Mouse (Mus musculus): ENCODE results near the gene Il1rn. TPM values are rescaled to one million over a fixed set of nuclear protein-coding genes. Genes with fewer than 3 reads are reported as not detected.
A peak's percentile ranks its signal among the peaks of the same experiment; 100 is the strongest.

Il1rn gene
- total RNA-seq (2021) = not detected
- long read RNA-seq, experiment 1 = 0 reads
- long read RNA-seq, experiment 2 = 0 reads

DNA sequence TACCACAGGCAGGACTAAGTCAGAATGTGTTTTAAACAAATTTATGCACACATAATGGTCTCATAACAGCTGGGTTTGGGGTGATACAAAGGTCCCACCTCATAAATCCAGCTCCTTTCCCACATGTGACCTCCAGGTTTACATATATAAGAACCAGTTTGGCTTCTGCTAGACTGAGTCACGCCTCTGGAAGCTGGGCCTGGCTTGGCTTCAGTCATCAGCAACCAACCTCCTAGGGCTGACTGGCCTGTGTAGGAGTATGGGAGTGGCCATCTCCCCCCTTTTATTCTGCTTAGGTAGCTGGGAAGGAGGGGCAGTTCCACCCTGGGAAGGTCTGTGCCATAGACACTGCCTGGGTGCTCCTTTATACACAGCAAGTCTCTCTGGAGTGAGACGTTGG lies at the start of gene Il1rn:
Gene Il1rn (plus strand): TSS at position 309 of the 400 bp plus-strand sequence.
- DNase-seq (ENCODE audit: low spot score in 2 of 2) = no peak

DNA sequence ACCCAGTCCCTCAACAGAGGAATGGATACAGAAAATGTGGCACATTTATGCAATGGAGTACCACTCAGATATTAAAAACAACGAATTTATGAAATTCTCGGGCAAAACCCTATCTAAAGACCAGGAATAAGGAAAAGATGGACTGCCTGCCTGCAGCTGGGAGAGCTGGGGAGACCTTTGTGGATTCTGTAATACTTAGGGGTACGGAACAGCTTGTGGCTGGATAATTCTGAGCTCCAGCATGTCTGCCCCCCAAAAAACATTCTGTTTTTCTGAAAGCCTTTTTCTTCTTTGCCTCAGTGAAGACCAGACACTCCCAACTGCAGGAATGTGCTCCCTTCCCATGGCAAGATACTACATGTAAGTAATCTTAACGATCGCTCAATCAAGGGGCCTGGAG lies 45.8 kb upstream of the Il1rn start, which contains the start of gene Il1f10:
Gene Il1f10 (plus strand): TSS at position 301 of the 400 bp plus-strand sequence.
- no peak for DNase-seq (ENCODE audit: low spot score in 2 of 2)

DNA sequence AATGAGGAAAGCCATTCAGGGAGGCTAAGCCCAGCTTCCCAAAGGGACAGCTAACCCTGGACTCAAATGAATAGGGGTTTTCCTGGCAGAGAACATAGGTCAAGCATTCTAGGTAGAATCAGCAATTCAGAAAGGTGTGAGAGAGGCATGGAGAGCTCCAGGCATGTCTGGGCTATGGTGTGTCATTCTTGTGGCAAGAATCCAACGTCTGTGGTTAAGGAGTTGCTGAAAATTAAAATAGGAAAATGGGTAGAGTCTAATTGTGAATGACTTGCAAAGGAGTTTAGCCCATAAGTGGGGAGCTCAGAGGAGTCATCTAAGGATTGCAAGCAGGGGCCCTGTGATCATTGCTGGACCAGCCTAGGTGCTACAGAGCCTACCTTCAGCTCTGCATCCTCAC lies 42.0 kb upstream of the Il1rn start:
- no peak for DNase-seq (ENCODE audit: low spot score in 2 of 2)

DNA sequence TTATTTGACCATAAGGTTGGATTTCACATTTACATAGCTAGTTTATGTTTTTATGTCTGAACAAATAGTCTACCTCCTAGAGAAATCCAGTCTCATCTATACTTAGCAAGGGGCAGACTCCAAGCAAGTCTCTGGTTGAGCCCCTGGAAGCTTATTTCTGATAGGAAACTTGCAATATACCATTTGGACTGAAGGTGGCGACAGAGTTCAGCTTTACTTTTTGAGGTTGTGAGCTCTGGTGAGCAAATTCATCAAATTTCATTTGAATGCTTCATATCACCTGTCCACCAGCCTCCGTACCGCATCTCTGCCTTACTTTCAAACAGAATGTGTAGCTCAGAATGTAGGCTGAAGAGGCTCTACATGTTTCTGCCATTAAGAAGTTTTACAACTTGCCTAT lies 39.8 kb upstream of the Il1rn start:
- DNase-seq (ENCODE audit: low spot score in 2 of 2) = peak; percentile 13 to 60

DNA sequence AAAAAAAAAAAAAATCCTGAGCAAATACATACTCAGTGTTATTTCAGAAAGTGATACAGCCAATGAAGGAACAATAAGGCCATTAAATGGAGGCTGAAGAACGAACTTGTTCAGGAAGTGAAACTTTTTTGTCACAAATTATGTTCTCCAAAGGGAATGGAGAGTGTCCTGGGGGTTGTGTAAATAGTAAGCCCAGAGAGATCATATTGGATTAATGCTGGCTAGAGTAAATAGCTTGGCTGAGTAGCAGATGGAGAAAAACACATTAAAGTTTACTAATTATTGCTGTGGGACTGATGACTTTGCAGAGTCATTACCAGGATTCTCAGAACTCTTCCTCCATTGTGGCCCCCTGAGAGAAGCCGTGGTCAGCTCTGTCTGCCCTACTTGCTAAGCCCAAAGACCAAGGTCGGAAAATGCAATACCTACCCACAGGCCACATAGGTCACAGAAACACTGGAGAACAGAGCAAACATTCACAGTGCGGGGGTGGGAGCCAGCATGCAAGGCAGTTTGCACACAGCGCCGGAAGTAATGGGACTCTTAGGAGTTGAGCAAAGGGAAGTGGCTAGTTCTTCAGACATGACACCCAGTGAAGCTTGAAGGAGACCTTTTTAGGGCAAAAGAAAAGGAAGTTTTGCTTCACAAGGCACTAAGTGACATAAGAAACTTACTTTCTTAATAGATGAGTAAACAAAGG lies 25.2 kb upstream of the Il1rn start:
- no peak for DNase-seq (ENCODE audit: low spot score in 2 of 2)

DNA sequence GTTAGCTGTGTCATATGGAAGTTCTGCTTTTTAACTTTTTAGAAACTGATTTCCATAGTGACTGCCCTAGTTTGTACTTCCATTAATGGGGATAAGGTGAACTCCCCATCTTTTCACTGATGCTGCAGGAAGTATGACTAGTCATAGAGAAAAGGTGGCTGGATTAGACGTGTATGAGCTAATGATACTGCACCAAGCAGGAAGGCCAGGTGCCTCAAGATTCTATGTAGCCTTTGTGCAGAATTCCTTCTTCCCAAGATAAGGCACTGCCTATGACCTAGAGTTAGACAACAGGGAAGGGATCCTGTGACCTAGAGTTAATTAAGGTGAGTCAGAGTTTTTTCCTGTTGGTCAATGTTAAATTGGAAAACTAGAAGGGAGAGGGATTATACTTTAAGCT lies 19.7 kb upstream of the Il1rn start:
- DNase-seq (ENCODE audit: low spot score in 2 of 2) = no peak

DNA sequence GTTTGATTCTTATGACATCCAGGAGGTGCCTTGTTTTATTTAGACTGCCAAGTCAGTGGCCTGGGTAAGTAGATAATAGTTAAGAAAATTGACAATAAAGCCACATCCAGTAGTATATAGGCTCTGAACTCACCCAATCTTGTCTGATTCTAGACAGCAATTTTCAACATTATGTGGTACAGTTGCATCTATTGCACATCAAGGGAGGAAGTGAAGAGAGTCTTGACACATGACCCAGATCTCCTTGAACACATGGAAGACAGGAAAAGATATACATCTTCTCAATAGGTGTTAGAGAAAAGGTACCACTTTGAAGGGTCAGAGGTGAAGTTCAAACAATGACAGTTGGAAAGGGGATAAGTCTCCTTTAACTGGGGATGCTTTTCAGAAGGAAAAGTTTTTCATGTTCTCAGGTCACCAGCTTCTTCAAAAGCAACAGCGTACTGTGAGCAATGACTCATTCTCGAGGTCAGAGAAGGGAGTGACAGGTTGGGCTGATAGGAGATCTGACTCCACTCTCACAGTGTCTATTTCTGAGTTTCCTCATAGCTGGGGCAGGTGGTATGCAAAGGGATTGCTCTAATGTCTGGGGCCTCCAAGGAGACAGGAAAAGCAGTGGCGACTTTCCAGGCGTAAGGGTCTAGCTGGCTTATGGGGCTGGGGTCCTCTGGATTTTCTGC lies 18.6 kb upstream of the Il1rn start:
- no peak for DNase-seq (ENCODE audit: low spot score in 2 of 2)

DNA sequence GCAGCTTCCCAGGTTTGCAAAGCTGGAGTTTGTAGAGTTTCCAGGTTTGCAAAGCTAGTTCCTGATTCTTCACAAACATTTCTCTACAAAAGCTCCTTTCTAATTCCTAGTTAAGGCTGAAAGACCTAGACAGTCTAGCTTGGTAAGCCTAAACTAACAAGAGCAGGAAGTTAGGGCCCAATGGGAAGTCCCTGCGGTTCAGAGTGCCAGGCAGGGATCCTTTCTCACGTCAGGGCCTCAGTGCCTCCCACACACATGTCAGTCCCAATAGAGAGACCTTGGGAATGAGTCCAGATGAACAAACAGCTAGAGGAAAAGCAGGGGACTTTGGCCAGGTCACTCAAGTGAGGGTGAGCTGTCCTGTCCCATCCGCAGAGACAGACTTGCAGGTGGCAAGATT lies 1.3 kb upstream of the Il1rn start:
- no peak for DNase-seq (ENCODE audit: low spot score in 2 of 2)

DNA sequence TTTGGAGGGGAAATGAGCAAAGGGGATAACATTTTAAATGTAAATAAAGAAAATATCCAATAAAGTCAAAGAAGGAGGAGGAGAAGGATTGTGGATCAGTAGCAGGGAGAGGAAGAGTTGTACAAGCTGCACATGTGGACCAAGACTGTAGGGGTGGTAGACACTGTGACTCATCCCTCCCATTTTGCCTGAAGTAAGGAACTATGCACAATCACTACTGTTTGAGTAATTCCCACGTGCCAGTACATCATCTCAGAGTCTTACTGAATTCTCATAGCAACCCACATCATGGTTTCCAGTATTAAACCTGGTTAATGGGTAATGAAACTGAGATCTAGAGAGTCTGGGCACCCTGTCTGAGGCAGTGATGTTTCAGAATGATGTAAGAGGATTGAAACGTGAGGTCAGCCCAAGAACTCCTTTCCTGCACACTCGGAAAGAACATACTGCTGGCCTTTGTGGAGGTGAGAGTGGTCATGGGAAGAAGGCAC lies 4.8 kb downstream of the Il1rn start:
- no peak for DNase-seq (ENCODE audit: low spot score in 2 of 2)

DNA sequence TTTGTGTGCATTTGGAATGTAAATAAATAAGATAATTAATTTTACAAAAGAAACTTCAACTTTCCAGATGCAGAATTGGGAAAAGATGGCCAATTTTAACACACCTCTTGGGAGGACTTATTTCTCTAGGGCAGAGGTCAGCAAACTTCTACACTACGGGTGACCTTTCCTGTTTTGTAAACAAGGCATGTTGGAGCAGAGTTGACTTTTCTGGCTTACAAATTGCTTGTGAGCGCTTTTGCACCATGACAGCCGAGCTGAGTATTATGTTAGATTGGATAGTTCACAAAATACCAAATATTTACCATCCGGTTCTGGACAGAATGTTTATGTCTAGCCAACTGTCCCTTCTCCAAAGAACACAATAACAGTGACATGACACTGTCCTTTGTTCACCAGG lies 8.0 kb downstream of the Il1rn start:
- no peak for DNase-seq (ENCODE audit: low spot score in 2 of 2)

DNA sequence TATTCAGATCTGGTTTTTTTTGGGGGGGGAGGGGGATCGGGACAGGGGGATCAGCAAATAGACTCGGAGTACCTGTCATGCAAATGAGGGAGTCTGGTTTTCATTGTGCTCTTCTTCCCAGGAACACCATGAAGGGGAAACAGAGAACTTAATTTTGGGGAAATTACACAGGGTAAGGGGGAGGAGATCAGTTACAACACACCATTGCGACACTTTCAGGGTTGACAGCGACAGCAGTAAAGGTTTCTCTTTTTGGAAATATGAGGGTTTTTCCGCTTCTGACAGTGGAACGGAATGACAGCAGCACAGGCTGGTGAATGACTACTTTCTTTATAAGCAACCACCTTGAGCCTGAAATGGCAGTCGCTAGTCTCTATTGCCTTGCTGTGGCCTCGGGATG lies 8.4 kb downstream of the Il1rn start:
- no peak for DNase-seq (ENCODE audit: low spot score in 2 of 2)

DNA sequence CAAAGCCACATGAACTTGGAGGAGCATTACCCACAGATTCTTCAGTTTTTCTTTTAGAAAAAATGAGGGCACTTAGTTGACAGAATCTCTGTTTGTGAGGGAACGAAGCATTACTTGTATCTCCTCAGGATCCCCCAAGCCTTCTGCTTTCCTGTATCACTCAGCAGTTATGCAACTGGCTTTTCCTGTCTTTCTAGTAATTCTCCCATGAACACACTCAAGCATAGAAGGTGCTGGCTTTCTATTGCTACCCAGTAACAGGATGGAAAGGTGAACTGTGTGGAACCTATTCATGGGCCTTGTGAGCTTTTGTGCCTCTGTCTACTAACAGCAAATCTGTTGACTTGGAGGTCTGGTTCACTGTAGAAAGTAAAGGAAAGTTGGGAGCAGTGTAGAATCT lies 11.3 kb downstream of the Il1rn start:
- DNase-seq (ENCODE audit: low spot score in 2 of 2) = no peak

DNA sequence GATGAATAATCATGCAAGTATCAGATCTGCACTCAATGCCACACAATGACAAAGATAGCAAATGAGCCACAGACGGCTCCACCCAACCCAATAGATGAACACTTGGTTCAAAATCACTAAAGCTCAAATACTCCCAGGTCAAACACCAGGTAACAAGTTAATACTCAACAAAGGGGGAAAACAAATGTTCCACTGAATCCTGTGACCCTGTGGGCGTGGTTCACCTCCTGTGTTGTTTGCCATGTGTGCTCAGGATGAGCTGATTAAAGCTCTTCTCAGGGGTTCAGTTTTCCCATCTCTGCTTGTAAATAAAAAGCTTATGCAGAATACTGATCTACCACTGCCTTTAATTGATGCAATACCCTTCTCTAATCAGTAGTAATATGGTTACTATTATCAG lies 14.5 kb downstream of the Il1rn start:
- DNase-seq (ENCODE audit: low spot score in 2 of 2) = no peak

DNA sequence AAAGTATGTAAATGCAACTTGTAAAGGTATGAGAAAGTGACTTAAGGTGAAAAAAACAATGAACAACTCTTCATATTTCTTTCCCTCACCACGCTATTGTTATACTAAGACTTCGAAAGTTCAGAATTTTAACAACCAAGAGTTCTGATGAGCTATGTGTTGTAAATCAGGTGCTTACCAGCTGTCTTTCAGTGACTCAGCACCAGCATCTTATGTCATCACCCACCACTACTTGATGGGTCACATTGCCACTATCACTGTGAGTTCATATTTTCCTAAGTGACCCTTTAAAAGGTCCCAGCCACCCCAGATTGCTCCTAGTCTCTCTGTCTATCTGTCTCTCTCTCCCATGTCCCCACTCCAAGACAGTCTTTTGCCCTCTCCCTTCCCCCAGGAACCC lies 16.4 kb downstream of the Il1rn start:
- DNase-seq (ENCODE audit: low spot score in 2 of 2) = no peak

DNA sequence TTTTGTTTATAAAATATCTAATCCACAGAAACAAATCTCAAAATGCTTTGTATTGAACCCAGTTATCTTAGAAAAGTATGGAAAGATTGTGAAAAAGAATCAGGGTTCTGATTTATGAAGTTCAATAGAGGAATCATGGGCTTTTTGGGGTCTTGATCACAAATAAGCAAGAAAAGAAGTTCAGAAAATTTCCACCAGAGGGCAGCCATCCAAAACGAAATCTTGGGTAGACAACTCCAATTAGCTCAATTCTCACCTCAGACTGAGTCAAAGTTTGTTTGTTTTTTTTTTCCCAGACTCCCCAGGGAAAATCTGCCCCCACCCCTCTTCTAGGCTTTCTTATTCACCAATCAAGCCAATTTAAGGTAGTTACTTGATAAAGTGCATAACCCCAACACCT lies 21.0 kb downstream of the Il1rn start:
- peak; percentile 9 to 47 for DNase-seq (ENCODE audit: low spot score in 2 of 2)

DNA sequence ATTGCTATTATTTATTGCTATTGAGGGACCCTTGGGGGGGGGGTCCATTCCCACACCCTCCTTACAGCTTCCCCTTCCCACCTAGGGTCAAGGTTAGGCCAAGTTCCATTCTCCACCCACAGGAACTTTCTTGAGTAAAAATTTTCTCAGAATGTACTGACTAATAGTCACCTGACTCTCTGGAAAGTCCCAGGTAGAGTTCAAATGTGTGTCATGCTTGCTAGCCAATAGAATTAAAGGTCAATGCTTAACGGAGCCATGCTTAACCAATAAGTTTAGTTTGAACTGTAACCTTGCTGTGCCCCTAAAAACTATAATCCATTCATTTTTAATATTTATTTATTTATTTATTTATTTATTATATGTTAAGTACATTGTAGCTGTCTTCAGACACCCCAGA lies 22.7 kb downstream of the Il1rn start:
- no peak for DNase-seq (ENCODE audit: low spot score in 2 of 2)

DNA sequence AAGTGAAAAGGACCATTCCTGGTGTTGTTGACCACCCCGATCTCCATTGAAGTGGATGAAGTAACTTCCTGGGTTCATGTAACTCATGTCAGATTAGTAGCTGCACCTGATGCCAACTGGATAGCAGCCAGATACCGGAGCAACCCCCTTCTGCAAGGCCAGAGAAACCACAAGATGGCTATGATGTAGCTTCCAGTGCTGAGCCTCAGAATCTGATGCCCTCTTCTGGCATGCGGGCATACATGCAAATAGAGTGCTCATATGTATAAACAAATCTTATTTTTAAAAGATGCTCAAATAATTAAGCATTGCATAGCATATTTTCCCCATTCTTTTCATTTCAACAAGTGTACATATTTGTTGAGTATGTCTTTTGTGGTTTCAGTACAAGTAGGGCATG lies 27.2 kb downstream of the Il1rn start:
- DNase-seq (ENCODE audit: low spot score in 2 of 2) = no peak

DNA sequence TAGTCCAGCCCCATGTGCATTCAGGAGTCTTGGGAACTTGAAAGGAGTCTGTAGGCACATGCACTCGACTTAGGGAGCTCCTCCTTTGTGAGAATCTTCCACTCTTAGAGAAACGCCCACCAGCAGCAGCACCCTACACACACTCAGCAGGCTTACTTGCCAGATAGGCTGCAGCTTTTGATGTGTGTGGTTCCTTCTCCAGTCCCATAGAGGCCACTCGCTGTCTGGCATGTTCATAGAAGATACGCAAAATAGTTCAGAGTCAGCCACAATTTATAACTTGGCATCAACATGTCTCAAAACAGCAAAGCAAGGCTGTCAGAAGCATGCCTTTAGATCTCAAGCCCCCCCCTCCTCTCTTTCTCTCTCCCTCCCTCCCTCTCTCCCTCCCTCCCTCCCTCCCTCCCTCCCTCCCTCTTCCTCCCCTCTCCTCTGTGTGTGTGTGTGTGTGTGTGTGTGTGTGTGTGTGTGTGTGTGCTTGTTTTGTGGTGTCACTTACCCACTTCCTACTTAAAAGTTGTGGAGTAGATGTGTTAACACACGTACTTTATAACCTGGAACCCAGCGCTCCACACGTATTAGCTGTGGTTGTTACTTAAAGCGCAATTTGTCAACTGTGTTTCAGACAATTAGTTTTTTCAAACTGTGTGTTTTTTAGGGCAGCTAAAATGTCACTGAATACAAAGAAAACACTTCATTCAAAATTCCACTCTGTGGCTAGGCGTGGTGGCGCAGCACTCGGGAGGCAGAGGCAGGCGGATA lies 29.7 kb downstream of the Il1rn start:
- no peak for DNase-seq (ENCODE audit: low spot score in 2 of 2)

DNA sequence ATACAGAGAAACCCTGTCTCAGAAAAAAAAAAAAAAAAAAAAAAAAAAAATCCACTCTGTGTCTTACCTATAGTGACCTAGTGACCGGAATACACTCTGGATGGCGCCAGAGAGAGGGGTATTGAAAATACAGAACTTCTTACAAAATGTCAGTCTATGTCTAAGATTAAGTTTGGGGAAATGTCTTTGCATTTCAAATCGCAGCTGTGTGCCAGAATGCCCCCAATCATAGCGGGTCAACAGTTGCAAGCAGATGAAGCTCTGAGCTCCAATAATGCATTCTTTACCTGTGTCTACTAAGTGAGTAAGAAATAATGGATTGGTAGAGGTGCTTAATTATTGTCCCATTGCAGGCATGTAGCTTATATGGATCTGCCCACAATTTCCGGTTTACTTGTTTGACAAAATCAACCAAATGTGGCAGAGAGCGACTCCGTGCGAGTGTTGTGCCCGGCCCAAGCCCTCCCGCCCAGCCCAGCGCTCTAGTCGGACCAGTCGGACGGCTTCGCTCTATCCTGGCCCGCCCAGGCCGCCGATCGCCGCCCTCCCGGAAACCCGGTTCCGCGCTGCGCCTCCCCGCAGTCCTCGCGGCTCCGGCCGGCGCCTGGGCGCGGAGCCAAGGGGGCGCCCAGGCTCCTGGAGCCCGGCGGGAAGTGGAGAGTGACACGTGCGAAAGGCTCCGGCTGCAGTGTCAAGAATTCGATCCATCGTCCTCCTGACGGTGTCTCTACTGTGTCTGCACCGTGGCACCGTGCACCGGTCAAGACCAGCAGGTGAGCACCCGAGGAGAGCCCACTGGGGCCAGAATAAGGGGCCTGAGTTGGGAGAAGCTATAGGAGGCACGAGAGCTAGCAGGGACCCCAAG lies 30.6 kb downstream of the Il1rn start, which contains the start of gene Psd4:
Gene Psd4 (plus strand): TSS at position 551 of the 865 bp plus-strand sequence.
- peak in 1 of 2 experiments; percentile 16 for DNase-seq (ENCODE audit: low spot score in 2 of 2)

DNA sequence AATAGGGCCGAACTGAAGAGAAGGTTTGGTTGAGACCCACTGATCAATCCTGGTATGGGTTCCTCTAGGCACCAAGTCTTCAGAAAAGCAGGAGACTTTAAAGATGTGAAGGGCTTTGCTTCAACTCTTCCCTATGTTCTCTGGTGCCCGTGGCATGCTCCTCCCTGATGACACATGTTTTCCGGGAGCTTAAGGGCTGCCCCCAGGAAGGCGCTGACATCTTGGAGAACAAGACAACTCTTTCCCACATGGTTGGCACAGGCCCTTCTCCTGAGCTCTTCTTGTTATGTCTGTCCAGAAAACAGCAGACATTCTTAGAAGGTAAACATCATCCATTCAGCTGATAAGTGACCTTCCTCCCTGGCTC lies 31.2 kb downstream of the Il1rn start:
- no peak for DNase-seq (ENCODE audit: low spot score in 2 of 2)

Data from layer of hippocampus, postnatal 14 days (tissue).